21 mouse cellular contexts compared by ENCODE assay signal in genomic region chr17:42870465-42870864, GRCm38 (mm10). TPM values are rescaled to one million over a fixed set of nuclear protein-coding genes. Genes with fewer than 3 reads are reported as not detected.
DNase-seq lines count a peak whose midpoint lies in the region; ATAC-seq and TF ChIP-seq lines count a peak whose summit lies in the region.
"Had no signal": no experiment of that assay in that cellular context is flagged by ENCODE, and none has a peak within 500 bp of the region (broad histone marks: within the 10 kb centered on the region; RNA-seq: fewer than 3 reads in every experiment).

No protein-coding gene starts in this region.

- no peak for TF ChIP-seq CTCF in stomach, postnatal 0 days (IDR thresholded peaks at IDR 0.05; ENCODE audit: low read depth)

- H3K4me3 ChIP-seq in kidney, embryonic 15.5 days (replicated peaks): no peak overlapping the region
- no peak overlapping the region for H3K4me3 ChIP-seq in stomach, postnatal 0 days (ENCODE audit: low read depth, low read length)
- no peak overlapping the region for H3K4me3 ChIP-seq in hindbrain, embryonic 16.5 days (ENCODE audit: low read length)
- no peak overlapping the region for H3K4me3 ChIP-seq in forebrain, embryonic 13.5 days
- H3K4me3 ChIP-seq: embryonic facial prominence, embryonic 12.5 days; erythroblast, embryonic 14.5 days; forebrain, embryonic 15.5 days; heart, embryonic 10.5 days; hindbrain, embryonic 12.5 days; left cerebral cortex, adult 2 months; limb, embryonic 10.5 days; liver, embryonic 12.5 days had no signal

- peaks cover 28% of the 10 kb centered on the region for H3K4me1 ChIP-seq in kidney, embryonic 15.5 days
- no peaks in the 10 kb centered on the region for H3K4me1 ChIP-seq in stomach, postnatal 0 days (replicated peaks; ENCODE audit: control insufficient read depth, insufficient read depth)
- peaks cover 9% of the 10 kb centered on the region for H3K4me1 ChIP-seq in hindbrain, embryonic 16.5 days (ENCODE audit: control insufficient read depth, insufficient read depth, low read depth, low read length)
- H3K4me1 ChIP-seq in forebrain, embryonic 13.5 days: peaks cover 18% of the 10 kb centered on the region

- 0 out of 2 replicates have a peak, but pooled peaks have one; percentile 25 for ATAC-seq in common myeloid progenitor, adult 5-6 weeks (replicated peaks; ENCODE audit: low read depth, poor library complexity, severe bottlenecking)
- no peak for ATAC-seq in kidney, embryonic 15.5 days (replicated peaks; ENCODE audit: low FRiP score)
- peak; percentile 49; the same call in 1 of the 2 replicates for ATAC-seq in stomach, postnatal 0 days (ENCODE audit: low FRiP score, low TSS enrichment)
- ATAC-seq in hindbrain, embryonic 16.5 days: no peak
- ATAC-seq in forebrain, embryonic 13.5 days: no peak
- ATAC-seq: forebrain, embryonic 15.5 days; liver, embryonic 12.5 days; midbrain, embryonic 16.5 days had no signal

- peak; percentile 49 for DNase-seq in kidney, adult 9 months
- no peak for DNase-seq in kidney, adult 18-20 months
- peak; percentile 23 for DNase-seq in stomach, postnatal 0 days (ENCODE audit: low spot score)
- DNase-seq: adrenal gland, postnatal 36 days; lung, adult 2 months; lung, postnatal 4 days; retina, postnatal 1 day; right cerebral cortex, postnatal 4 days had no signal

- no peaks in the 10 kb centered on the region for H3K9me3 ChIP-seq in kidney, embryonic 15.5 days (replicated peaks)
- H3K9me3 ChIP-seq in stomach, postnatal 0 days (ENCODE audit: control insufficient read depth, low read length): no peaks in the 10 kb centered on the region
- H3K9me3 ChIP-seq in hindbrain, embryonic 16.5 days (ENCODE audit: control insufficient read depth, low read length): no peaks in the 10 kb centered on the region
- H3K9me3 ChIP-seq in forebrain, embryonic 13.5 days (replicated peaks): no peaks in the 10 kb centered on the region
- H3K9me3 ChIP-seq: embryonic facial prominence, embryonic 12.5 days; forebrain, embryonic 15.5 days; heart, embryonic 10.5 days; hindbrain, embryonic 12.5 days; limb, embryonic 10.5 days; liver, embryonic 12.5 days had no signal

- TF ChIP-seq EP300 in stomach, postnatal 0 days (optimal IDR thresholded peaks at IDR 0.05): no peak

- no peaks in the 10 kb centered on the region for H3K36me3 ChIP-seq in kidney, embryonic 15.5 days
- no peaks in the 10 kb centered on the region for H3K36me3 ChIP-seq in stomach, postnatal 0 days (ENCODE audit: control insufficient read depth, insufficient read depth, low read length)
- no peaks in the 10 kb centered on the region for H3K36me3 ChIP-seq in hindbrain, embryonic 16.5 days (ENCODE audit: control insufficient read depth, insufficient read depth, low read length)
- H3K36me3 ChIP-seq in forebrain, embryonic 13.5 days (ENCODE audit: poor library complexity, severe bottlenecking): no peaks in the 10 kb centered on the region
- H3K36me3 ChIP-seq: embryonic facial prominence, embryonic 12.5 days; forebrain, embryonic 15.5 days; heart, embryonic 10.5 days; hindbrain, embryonic 12.5 days; limb, embryonic 10.5 days had no signal

- no peak overlapping the region for H3K4me2 ChIP-seq in kidney, embryonic 15.5 days
- no peak overlapping the region for H3K4me2 ChIP-seq in stomach, postnatal 0 days (replicated peaks; ENCODE audit: low read depth)
- no peak overlapping the region for H3K4me2 ChIP-seq in hindbrain, embryonic 16.5 days (ENCODE audit: low read length)
- no peak overlapping the region for H3K4me2 ChIP-seq in forebrain, embryonic 13.5 days
- H3K4me2 ChIP-seq: embryonic facial prominence, embryonic 12.5 days; forebrain, embryonic 15.5 days; hindbrain, embryonic 12.5 days; liver, embryonic 12.5 days had no signal

- no peak overlapping the region for H3K9ac ChIP-seq in kidney, embryonic 15.5 days
- no peak overlapping the region for H3K9ac ChIP-seq in stomach, postnatal 0 days (ENCODE audit: low read length)
- H3K9ac ChIP-seq in hindbrain, embryonic 16.5 days (ENCODE audit: low read depth, low read length): no peak overlapping the region
- H3K9ac ChIP-seq in forebrain, embryonic 13.5 days: no peak overlapping the region
- H3K9ac ChIP-seq: embryonic facial prominence, embryonic 12.5 days; forebrain, embryonic 15.5 days; hindbrain, embryonic 12.5 days; liver, embryonic 12.5 days had no signal

- 0 out of 2 replicates have a peak overlapping the region, but pooled peaks have one; percentile 48 for H3K27ac ChIP-seq in kidney, embryonic 15.5 days
- no peak overlapping the region for H3K27ac ChIP-seq in stomach, postnatal 0 days (replicated peaks)
- no peak overlapping the region for H3K27ac ChIP-seq in hindbrain, embryonic 16.5 days (ENCODE audit: low read depth, low read length)
- H3K27ac ChIP-seq in forebrain, embryonic 13.5 days: no peak overlapping the region
- H3K27ac ChIP-seq: embryonic facial prominence, embryonic 12.5 days; forebrain, embryonic 15.5 days; heart, embryonic 10.5 days; hindbrain, embryonic 12.5 days; left cerebral cortex, adult 2 months; limb, embryonic 10.5 days; liver, embryonic 12.5 days had no signal

- H3K27me3 ChIP-seq in kidney, embryonic 15.5 days: no peaks in the 10 kb centered on the region
- no peaks in the 10 kb centered on the region for H3K27me3 ChIP-seq in stomach, postnatal 0 days (ENCODE audit: control insufficient read depth, insufficient read depth, low read length)
- H3K27me3 ChIP-seq in hindbrain, embryonic 16.5 days (replicated peaks; ENCODE audit: control insufficient read depth, insufficient read depth, low read length): no peaks in the 10 kb centered on the region
- no peaks in the 10 kb centered on the region for H3K27me3 ChIP-seq in forebrain, embryonic 13.5 days
- H3K27me3 ChIP-seq: embryonic facial prominence, embryonic 12.5 days; forebrain, embryonic 15.5 days; hindbrain, embryonic 12.5 days; liver, embryonic 12.5 days had no signal

RNA-seq across cellular contexts. Expression of gene Cd2ap, which starts 6.0 kb away (rescaled TPM):
- 16.6 and 17.4 TPM in 2 replicates for total RNA-seq in common myeloid progenitor, adult 5-6 weeks (2017)
- polyA plus RNA-seq in kidney, embryonic 15.5 days (2015; fragmentation: Nextera tagmentation; extraction: Ambion mirVana): 34.2 and 39.9 TPM in 2 replicates
- 26.3 and 29.4 TPM in 2 replicates for polyA plus RNA-seq in stomach, postnatal 0 days (2015; fragmentation: Nextera tagmentation; extraction: Ambion mirVana)
- 6.8 and 7.1 TPM in 2 replicates for polyA plus RNA-seq in hindbrain, embryonic 16.5 days (2015; fragmentation: Nextera tagmentation; extraction: Ambion mirVana)
- 8.1 and 8.8 TPM in 2 replicates for polyA plus RNA-seq in forebrain, embryonic 13.5 days (2015; fragmentation: Nextera tagmentation; extraction: Ambion mirVana)

Comparison
In these comparisons a context has a peak if more than half of its experiments do, and no peak if none do; other contexts are left out.
1. ATAC-seq: peak in common myeloid progenitor, adult 5-6 weeks (single experiment) and stomach, postnatal 0 days (single experiment); none in kidney, embryonic 15.5 days (single experiment), hindbrain, embryonic 16.5 days (single experiment) and forebrain, embryonic 13.5 days (single experiment).